Mouse (Mus musculus): ENCODE measurements at regions not wholly inside any gene's neighbourhood (a gene's known extent, or its start where the extent isn't known, plus 50 kb on each side); places are given as distances from the start of the nearest gene placed in this dataset.
"Not testable (repeated sequence)": the region's sequence is repeated elsewhere in the genome, so short reads cannot be mapped to it uniquely, and the experiment has no call there.

DNA sequence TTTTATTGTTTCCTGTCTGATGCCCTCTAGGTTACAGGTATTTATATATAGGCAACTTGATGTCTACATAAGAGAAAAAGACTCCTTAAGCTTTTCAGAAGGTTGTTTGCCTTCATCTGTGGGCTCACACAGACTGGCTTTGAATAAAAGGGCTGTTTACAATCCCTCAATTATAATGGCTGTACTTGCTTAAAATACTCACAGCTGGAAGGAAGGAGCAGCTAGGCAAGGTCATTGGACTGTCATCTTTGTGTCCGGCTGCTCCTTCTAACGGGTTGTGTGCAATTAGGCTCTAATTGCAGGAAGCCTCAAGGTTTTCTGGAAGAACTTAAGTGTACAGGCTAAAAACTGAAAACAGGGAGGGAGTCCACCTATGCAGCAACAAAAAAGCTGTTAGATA lies 103.8 kb upstream of the Thpo start:
- WGBS = 4% methylated on average over 2 of the region's 2 CpGs

DNA sequence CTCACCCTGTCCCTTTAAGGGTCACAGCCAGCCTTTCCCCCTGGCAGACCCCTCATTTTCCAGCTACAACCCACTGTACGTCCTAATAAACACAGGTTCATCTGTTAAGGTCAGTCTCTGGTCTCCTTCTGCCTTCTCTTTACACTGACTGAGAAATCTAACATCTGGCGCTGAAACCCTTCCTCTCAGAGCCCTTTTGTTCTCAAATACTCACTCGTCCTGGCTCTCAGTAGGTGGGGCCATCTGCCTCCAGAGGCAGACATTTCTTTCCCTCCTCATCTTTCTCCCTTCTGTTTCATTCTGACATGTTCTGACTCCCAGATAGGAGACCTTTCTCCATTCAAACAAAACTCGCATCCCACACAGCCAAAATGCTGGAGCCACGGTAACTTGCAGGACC lies 102.6 kb upstream of the Thpo start:
- no peak for ATAC-seq
- Histone ChIP-seq H3K27me3 (ENCODE audit: insufficient read depth, low read length) (no peaks in the 10 kb centered on the region), H3K4me2 (ENCODE audit: low read depth) (no peak overlapping the region), H3K4me3 (ENCODE audit: low read depth, low read length) (no peak overlapping the region), H3K36me3 (ENCODE audit: insufficient read depth) (no peaks in the 10 kb centered on the region), H3K4me1 (ENCODE audit: insufficient read depth) (no peaks in the 10 kb centered on the region), H3K9ac (no peak overlapping the region), H3K27ac (ENCODE audit: low read depth, low read length) (no peak overlapping the region), H3K9me3 (ENCODE audit: low read length) (no peaks in the 10 kb centered on the region)
- WGBS = 39% methylated on average over 5 of the region's 5 CpGs
- no peak for DNase-seq
- no peak for TF ChIP-seq CTCF (IDR thresholded peaks at IDR 0.05; ENCODE audit: low read depth)

More for the DNA sequence above, 103.8 kb upstream of the Thpo start:
- Histone ChIP-seq H3K9me3 (ENCODE audit: low read length) (no peaks in the 10 kb centered on the region), H3K9ac (no peak overlapping the region), H3K27me3 (ENCODE audit: insufficient read depth, low read length) (no peaks in the 10 kb centered on the region), H3K4me1 (ENCODE audit: insufficient read depth) (no peaks in the 10 kb centered on the region), H3K36me3 (ENCODE audit: insufficient read depth) (no peaks in the 10 kb centered on the region), H3K4me2 (ENCODE audit: low read depth) (no peak overlapping the region), H3K4me3 (ENCODE audit: low read depth, low read length) (no peak overlapping the region), H3K27ac (ENCODE audit: low read depth, low read length) (no peak overlapping the region)
- TF ChIP-seq CTCF (IDR thresholded peaks at IDR 0.05; ENCODE audit: low read depth) = no peak
- DNase-seq = no peak
- no peak for ATAC-seq

DNA sequence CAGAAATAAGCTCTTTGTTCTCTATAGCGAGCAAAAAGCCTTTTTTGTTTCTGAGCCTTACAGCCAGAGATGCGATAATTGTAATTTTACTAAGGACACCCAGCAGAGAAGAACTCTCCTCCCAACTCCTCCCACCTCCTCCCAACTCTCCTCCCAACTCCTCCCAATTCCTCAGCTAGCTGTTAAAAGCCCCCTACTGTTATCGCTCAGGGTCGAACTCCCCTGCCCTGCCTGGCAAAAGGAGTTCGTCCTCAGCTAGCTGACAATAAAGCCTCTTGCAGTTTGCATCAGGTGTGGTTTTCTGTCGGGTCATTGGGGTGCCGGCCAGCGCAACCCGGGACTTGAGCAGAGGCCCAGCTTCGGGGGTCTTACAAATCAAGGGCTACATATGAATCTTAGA lies 99.5 kb upstream of the Thpo start:
- H3K4me2 ChIP-seq (ENCODE audit: low read depth); H3K27ac ChIP-seq (ENCODE audit: low read depth, low read length); H3K27me3 ChIP-seq (ENCODE audit: insufficient read depth, low read length); DNase-seq; ATAC-seq; H3K4me3 ChIP-seq (ENCODE audit: low read depth, low read length); H3K4me1 ChIP-seq (ENCODE audit: insufficient read depth); H3K9me3 ChIP-seq (ENCODE audit: low read length); H3K36me3 ChIP-seq (ENCODE audit: insufficient read depth); H3K9ac ChIP-seq: not testable (repeated sequence)
- WGBS = 71% methylated on average over 10 of the region's 10 CpGs

DNA sequence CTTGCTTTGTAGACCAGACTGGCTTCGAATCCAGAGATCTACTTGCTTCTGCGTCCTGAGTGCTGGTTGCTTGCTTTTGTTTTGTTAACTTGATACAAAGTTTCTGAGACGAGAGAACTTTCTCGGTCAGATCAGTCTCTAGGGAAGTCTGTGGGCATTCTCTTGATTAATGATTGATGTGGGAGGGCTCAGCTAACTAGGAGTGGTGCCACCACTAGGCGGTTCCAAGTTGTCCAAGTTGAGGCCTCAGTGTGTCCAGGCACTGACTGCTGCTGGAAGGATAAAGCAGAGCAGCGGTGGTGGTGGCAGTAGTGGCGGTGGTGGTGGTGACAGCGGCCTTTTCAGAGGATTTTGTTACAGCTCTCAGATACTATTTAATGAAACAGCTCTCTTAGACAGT lies 99.0 kb upstream of the Thpo start:
- TF ChIP-seq CTCF (IDR thresholded peaks at IDR 0.05; ENCODE audit: low read depth) = no peak
- H3K36me3 ChIP-seq (ENCODE audit: insufficient read depth) = no peaks in the 10 kb centered on the region
- no peak overlapping the region for H3K9ac ChIP-seq
- H3K9me3 ChIP-seq (ENCODE audit: low read length) = no peaks in the 10 kb centered on the region
- WGBS = 78% methylated on average over 8 of the region's 8 CpGs
- H3K4me2 ChIP-seq (ENCODE audit: low read depth) = no peak overlapping the region
- no peaks in the 10 kb centered on the region for H3K27me3 ChIP-seq (ENCODE audit: insufficient read depth, low read length)
- H3K4me1 ChIP-seq (ENCODE audit: insufficient read depth) = no peaks in the 10 kb centered on the region
- DNase-seq = no peak
- no peak for ATAC-seq
- no peak overlapping the region for H3K27ac ChIP-seq (ENCODE audit: low read depth, low read length)
- H3K4me3 ChIP-seq (ENCODE audit: low read depth, low read length) = no peak overlapping the region

DNA sequence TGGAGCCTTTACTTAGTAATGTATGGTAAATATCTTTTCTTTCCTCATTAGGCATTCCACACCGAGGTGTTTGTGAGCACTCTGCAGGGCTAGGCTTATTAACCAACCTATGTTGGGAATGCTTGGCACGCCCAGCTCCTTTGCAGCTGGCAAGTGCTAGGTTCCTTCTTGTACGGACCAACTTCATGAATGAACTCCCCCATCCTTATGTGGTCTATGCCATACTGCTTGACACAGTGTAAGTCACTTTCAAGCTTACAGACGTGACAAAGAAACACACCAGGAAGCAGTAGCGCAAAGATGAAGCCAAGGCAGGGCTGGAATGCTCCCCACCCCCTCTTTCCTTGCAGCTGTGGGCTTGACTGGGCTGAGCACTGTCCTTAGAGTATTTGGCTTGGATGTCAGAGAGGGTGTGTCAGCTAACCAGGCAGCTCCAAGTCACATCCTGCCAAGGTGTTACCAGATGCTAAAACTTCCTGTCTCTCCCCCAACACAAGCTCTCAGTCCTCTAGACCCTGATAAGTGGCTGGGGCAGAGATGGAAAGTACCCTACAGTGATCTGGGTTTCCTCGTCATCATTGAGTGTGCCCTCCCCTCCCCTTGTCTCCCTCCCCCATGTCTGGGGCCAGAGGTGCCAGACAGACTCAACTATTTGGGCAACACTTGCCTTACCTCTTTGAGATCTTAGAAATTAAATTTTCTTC lies 95.6 kb upstream of the Thpo start:
- Histone ChIP-seq H3K27ac (ENCODE audit: low read depth, low read length) (no peak overlapping the region), H3K27me3 (ENCODE audit: insufficient read depth, low read length) (no peaks in the 10 kb centered on the region), H3K4me3 (ENCODE audit: low read depth, low read length) (no peak overlapping the region), H3K9ac (no peak overlapping the region), H3K9me3 (ENCODE audit: low read length) (no peaks in the 10 kb centered on the region), H3K4me2 (ENCODE audit: low read depth) (no peak overlapping the region), H3K4me1 (ENCODE audit: insufficient read depth) (no peaks in the 10 kb centered on the region), H3K36me3 (ENCODE audit: insufficient read depth) (no peaks in the 10 kb centered on the region)
- TF ChIP-seq CTCF (IDR thresholded peaks at IDR 0.05; ENCODE audit: low read depth) = no peak
- no peak for DNase-seq
- 46% methylated on average over 6 of the region's 6 CpGs for WGBS
- no peak for ATAC-seq

DNA sequence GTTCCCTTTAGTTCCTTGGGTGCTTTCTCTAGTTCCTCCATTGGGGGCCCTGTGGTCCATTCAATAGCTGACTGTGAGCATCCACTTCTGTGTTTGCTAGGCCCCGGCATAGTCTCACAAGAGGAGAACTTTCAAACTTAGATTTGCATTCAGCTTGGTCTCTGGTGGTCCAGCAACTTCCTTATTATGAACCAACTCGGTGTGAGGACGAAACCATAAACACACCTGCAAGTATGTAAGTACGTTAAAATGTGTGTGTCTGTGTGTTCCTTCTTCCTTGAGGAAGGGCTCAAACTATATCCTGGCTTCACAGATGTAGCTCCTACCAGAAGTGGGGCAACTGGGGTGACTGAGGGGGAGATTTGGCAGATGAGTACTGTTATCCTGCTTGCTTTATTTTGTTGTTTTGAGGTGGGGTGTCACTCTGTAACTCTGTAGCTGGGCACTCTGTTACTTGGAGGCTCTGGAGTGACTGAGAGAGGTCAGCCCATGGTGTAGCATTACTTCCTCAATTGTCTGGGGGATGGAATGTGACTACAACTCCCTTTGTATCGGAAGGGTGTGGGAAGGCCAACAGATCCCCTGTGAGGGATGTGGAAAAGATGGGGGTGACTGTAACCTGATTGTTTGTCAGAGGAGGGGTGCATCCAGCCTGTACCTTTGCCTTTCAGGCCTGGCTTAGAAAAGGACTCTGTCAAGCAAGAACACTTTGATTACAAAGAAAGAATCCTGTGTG lies 94.9 kb upstream of the Thpo start:
- H3K4me3 ChIP-seq (ENCODE audit: low read depth, low read length) = no peak overlapping the region
- WGBS = 85% methylated on average over 5 of the region's 5 CpGs
- no peak overlapping the region for H3K27ac ChIP-seq (ENCODE audit: low read depth, low read length)
- H3K4me2 ChIP-seq (ENCODE audit: low read depth) = no peak overlapping the region
- H3K9me3 ChIP-seq (ENCODE audit: low read length) = no peaks in the 10 kb centered on the region
- H3K4me1 ChIP-seq (ENCODE audit: insufficient read depth) = no peaks in the 10 kb centered on the region
- no peak for TF ChIP-seq CTCF (IDR thresholded peaks at IDR 0.05; ENCODE audit: low read depth)
- H3K27me3 ChIP-seq (ENCODE audit: insufficient read depth, low read length) = no peaks in the 10 kb centered on the region
- ATAC-seq (no peak), DNase-seq (no peak)
- H3K9ac ChIP-seq = no peak overlapping the region
- H3K36me3 ChIP-seq (ENCODE audit: insufficient read depth) = no peaks in the 10 kb centered on the region

DNA sequence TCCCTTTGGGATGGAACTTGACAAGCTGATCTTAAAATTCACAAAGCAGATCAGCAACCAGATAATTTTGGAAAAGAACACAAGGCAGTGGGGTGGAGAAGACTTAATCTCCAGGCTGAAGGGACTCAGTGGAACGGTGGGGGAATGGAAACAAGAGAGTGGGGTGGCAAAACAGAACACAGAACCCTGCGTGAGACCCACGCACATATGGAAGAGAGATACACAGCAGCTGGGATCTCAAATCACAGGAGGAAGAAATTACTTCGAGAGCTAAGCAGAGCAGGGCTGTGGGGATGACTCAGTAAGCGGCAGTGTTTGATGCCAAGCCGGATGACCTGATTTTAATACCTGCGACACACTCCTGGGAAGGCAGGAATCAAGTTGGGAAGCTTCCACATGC lies 89.9 kb upstream of the Thpo start:
- no peak for TF ChIP-seq CTCF (IDR thresholded peaks at IDR 0.05; ENCODE audit: low read depth)
- no peak overlapping the region for H3K9ac ChIP-seq
- no peaks in the 10 kb centered on the region for H3K27me3 ChIP-seq (ENCODE audit: insufficient read depth, low read length)
- H3K9me3 ChIP-seq (ENCODE audit: low read length) = no peaks in the 10 kb centered on the region
- H3K4me2 ChIP-seq (ENCODE audit: low read depth) = no peak overlapping the region
- no peak overlapping the region for H3K4me3 ChIP-seq (ENCODE audit: low read depth, low read length)
- ATAC-seq (no peak), DNase-seq (no peak)
- H3K27ac ChIP-seq (ENCODE audit: low read depth, low read length) = no peak overlapping the region
- no peaks in the 10 kb centered on the region for H3K36me3 ChIP-seq (ENCODE audit: insufficient read depth)
- H3K4me1 ChIP-seq (ENCODE audit: insufficient read depth) = no peaks in the 10 kb centered on the region
- 52% methylated on average over 7 of the region's 7 CpGs for WGBS
